Mouse (Mus musculus): ENCODE measurements around the gene Ephx4. TPM values are rescaled to one million over a fixed set of nuclear protein-coding genes. Genes with fewer than 3 reads are reported as not detected.

Ephx4 gene
- polyA plus RNA-seq, 1 experiment from 2014 or later, result 8.0 TPM

- Histone ChIP-seq H3K4me2 (ENCODE audit: low read length) (no peak overlapping the region), H3K9me3 (ENCODE audit: control insufficient read depth, low read length) (no peaks in the 10 kb centered on the region), H3K9ac (replicated peaks; ENCODE audit: low read depth, low read length) (no peak overlapping the region), H3K4me1 (replicated peaks; ENCODE audit: control insufficient read depth, insufficient read depth, low read length) (peaks cover 11% of the 10 kb centered on the region; the same call in 1 of the 2 replicates), H3K36me3 (ENCODE audit: control insufficient read depth, insufficient read depth) (no peaks in the 10 kb centered on the region), H3K27me3 (replicated peaks; ENCODE audit: control insufficient read depth, insufficient read depth, low read length) (no peaks in the 10 kb centered on the region), H3K4me3 (replicated peaks; ENCODE audit: low read length) (no peak overlapping the region), H3K27ac (ENCODE audit: low read length) (no peak overlapping the region)
- 83% methylated on average over 2 of the region's 2 CpGs for WGBS
- ATAC-seq, result no peak
These were observed 9.7 kb downstream of the Ephx4 start for GRCm38 (mm10) chr5:107412285-107412684.

GRCm38 (mm10) chr5:107415098-107415497 is 12.6 kb downstream of the Ephx4 start:
- H3K27ac ChIP-seq (ENCODE audit: low read length), result peak overlapping the region; percentile 65

GRCm38 (mm10) chr5:107421676-107422075 is 19.1 kb downstream of the Ephx4 start:
- 16% methylated on average over 1 of the region's 1 CpGs for WGBS
- H3K9ac ChIP-seq (replicated peaks; ENCODE audit: low read depth, low read length), result no peak overlapping the region
- no peak overlapping the region for H3K27ac ChIP-seq (ENCODE audit: low read length)
- no peaks in the 10 kb centered on the region for H3K9me3 ChIP-seq (ENCODE audit: control insufficient read depth, low read length)
- no peak for ATAC-seq
- no peaks in the 10 kb centered on the region for H3K27me3 ChIP-seq (replicated peaks; ENCODE audit: control insufficient read depth, insufficient read depth, low read length)
- no peaks in the 10 kb centered on the region for H3K4me1 ChIP-seq (replicated peaks; ENCODE audit: control insufficient read depth, insufficient read depth, low read length)
- H3K36me3 ChIP-seq (ENCODE audit: control insufficient read depth, insufficient read depth), result no peaks in the 10 kb centered on the region
- no peak overlapping the region for H3K4me2 ChIP-seq (ENCODE audit: low read length)
- no peak overlapping the region for H3K4me3 ChIP-seq (replicated peaks; ENCODE audit: low read length)

More at GRCm38 (mm10) chr5:107415098-107415497, 12.6 kb downstream of the Ephx4 start:
- ATAC-seq, result peak; percentile 63; the same call in 1 of the 2 replicates
- no peaks in the 10 kb centered on the region for H3K9me3 ChIP-seq (ENCODE audit: control insufficient read depth, low read length)
- no peaks in the 10 kb centered on the region for H3K27me3 ChIP-seq (replicated peaks; ENCODE audit: control insufficient read depth, insufficient read depth, low read length)
- 75% methylated on average over 2 of the region's 2 CpGs for WGBS
- H3K4me3 ChIP-seq (replicated peaks; ENCODE audit: low read length), result no peak overlapping the region
- no peak overlapping the region for H3K4me2 ChIP-seq (ENCODE audit: low read length)
- H3K4me1 ChIP-seq (replicated peaks; ENCODE audit: control insufficient read depth, insufficient read depth, low read length), result peaks cover 11% of the 10 kb centered on the region; the same call in 1 of the 2 replicates
- H3K36me3 ChIP-seq (ENCODE audit: control insufficient read depth, insufficient read depth), result no peaks in the 10 kb centered on the region
- H3K9ac ChIP-seq (replicated peaks; ENCODE audit: low read depth, low read length), result no peak overlapping the region

GRCm38 (mm10) chr5:107431249-107431648 is 28.7 kb downstream of the Ephx4 start, which contains the start of gene Lpcat2b:
Lpcat2b (plus strand) TSS chr5:107431549.
- H3K27me3 ChIP-seq (replicated peaks; ENCODE audit: control insufficient read depth, insufficient read depth, low read length), result no peaks in the 10 kb centered on the region; the same call in 1 of the 2 replicates
- no peak within 1 kb of the TSS for H3K9ac ChIP-seq (replicated peaks; ENCODE audit: low read depth, low read length)
- H3K36me3 ChIP-seq (ENCODE audit: control insufficient read depth, insufficient read depth), result no peaks in the 10 kb centered on the region
- 77% methylated on average over 3 of the region's 3 CpGs for WGBS
- H3K27ac ChIP-seq (ENCODE audit: low read length), result no peak within 1 kb of the TSS
- H3K4me3 ChIP-seq (replicated peaks; ENCODE audit: low read length), result no peak within 1 kb of the TSS
- no peak for ATAC-seq
- no peak within 1 kb of the TSS for H3K4me2 ChIP-seq (ENCODE audit: low read length)
- H3K9me3 ChIP-seq (ENCODE audit: control insufficient read depth, low read length), result no peaks in the 10 kb centered on the region
- H3K4me1 ChIP-seq (replicated peaks; ENCODE audit: control insufficient read depth, insufficient read depth, low read length), result no peaks in the 10 kb centered on the region

- ATAC-seq, result no peak
- Histone ChIP-seq H3K4me3 (replicated peaks; ENCODE audit: low read length) (no peak overlapping the region), H3K4me1 (replicated peaks; ENCODE audit: control insufficient read depth, insufficient read depth, low read length) (peaks cover 6% of the 10 kb centered on the region), H3K9me3 (ENCODE audit: control insufficient read depth, low read length) (no peaks in the 10 kb centered on the region), H3K9ac (replicated peaks; ENCODE audit: low read depth, low read length) (no peak overlapping the region), H3K4me2 (ENCODE audit: low read length) (no peak overlapping the region), H3K27me3 (replicated peaks; ENCODE audit: control insufficient read depth, insufficient read depth, low read length) (no peaks in the 10 kb centered on the region; the same call in 1 of the 2 replicates), H3K27ac (ENCODE audit: low read length) (no peak overlapping the region), H3K36me3 (ENCODE audit: control insufficient read depth, insufficient read depth) (no peaks in the 10 kb centered on the region)
- 74% methylated on average over 5 of the region's 5 CpGs for WGBS
These were observed 31.5 kb downstream of the Ephx4 start for GRCm38 (mm10) chr5:107434001-107434400.

- Histone ChIP-seq H3K4me1 (replicated peaks; ENCODE audit: control insufficient read depth, insufficient read depth, low read length) (peaks cover 6% of the 10 kb centered on the region), H3K4me2 (ENCODE audit: low read length) (no peak overlapping the region), H3K4me3 (replicated peaks; ENCODE audit: low read length) (no peak overlapping the region), H3K9ac (replicated peaks; ENCODE audit: low read depth, low read length) (no peak overlapping the region), H3K27me3 (replicated peaks; ENCODE audit: control insufficient read depth, insufficient read depth, low read length) (no peaks in the 10 kb centered on the region; the same call in 1 of the 2 replicates), H3K27ac (ENCODE audit: low read length) (no peak overlapping the region), H3K9me3 (ENCODE audit: control insufficient read depth, low read length) (no peaks in the 10 kb centered on the region), H3K36me3 (ENCODE audit: control insufficient read depth, insufficient read depth) (no peaks in the 10 kb centered on the region)
- ATAC-seq, result no peak
- 89% methylated on average over 6 of the region's 6 CpGs for WGBS
These were observed 33.6 kb downstream of the Ephx4 start for GRCm38 (mm10) chr5:107436185-107436584.

GRCm38 (mm10) chr5:107436587-107437209 is 34.2 kb downstream of the Ephx4 start:
- ATAC-seq, result no peak
- WGBS, result 86% methylated on average over 6 of the region's 6 CpGs

GRCm38 (mm10) chr5:107437464-107438281 is 35.1 kb downstream of the Ephx4 start, which contains the start of gene Btbd8:
Btbd8 (plus strand) TSS chr5:107437997.
- peak within 1 kb of the TSS; percentile 94 for H3K9ac ChIP-seq (replicated peaks; ENCODE audit: low read depth, low read length)
- H3K9me3 ChIP-seq (ENCODE audit: control insufficient read depth, low read length), result no peaks in the 10 kb centered on the region
- no peaks in the 10 kb centered on the region for H3K36me3 ChIP-seq (ENCODE audit: control insufficient read depth, insufficient read depth)
- H3K27me3 ChIP-seq (replicated peaks; ENCODE audit: control insufficient read depth, insufficient read depth, low read length), result no peaks in the 10 kb centered on the region; the same call in 1 of the 2 replicates
- under 1% methylated on average over 51 of the region's 51 CpGs for WGBS
- H3K4me1 ChIP-seq (replicated peaks; ENCODE audit: control insufficient read depth, insufficient read depth, low read length), result peaks cover 6% of the 10 kb centered on the region
- H3K4me2 ChIP-seq (ENCODE audit: low read length), result peak within 1 kb of the TSS; percentile 71
- peak; percentile 95 for ATAC-seq
- H3K4me3 ChIP-seq (replicated peaks; ENCODE audit: low read length), result peak within 1 kb of the TSS; percentile 76
- H3K27ac ChIP-seq (ENCODE audit: low read length), result peak within 1 kb of the TSS; percentile 88

More at GRCm38 (mm10) chr5:107436587-107437209, 34.2 kb downstream of the Ephx4 start:
- no peak overlapping the region for H3K9ac ChIP-seq (replicated peaks; ENCODE audit: low read depth, low read length)
- peaks cover 6% of the 10 kb centered on the region for H3K4me1 ChIP-seq (replicated peaks; ENCODE audit: control insufficient read depth, insufficient read depth, low read length)
- no peaks in the 10 kb centered on the region for H3K9me3 ChIP-seq (ENCODE audit: control insufficient read depth, low read length)
- H3K4me2 ChIP-seq (ENCODE audit: low read length), result no peak overlapping the region
- H3K27me3 ChIP-seq (replicated peaks; ENCODE audit: control insufficient read depth, insufficient read depth, low read length), result no peaks in the 10 kb centered on the region; the same call in 1 of the 2 replicates
- H3K36me3 ChIP-seq (ENCODE audit: control insufficient read depth, insufficient read depth), result no peaks in the 10 kb centered on the region
- H3K4me3 ChIP-seq (replicated peaks; ENCODE audit: low read length), result no peak overlapping the region
- no peak overlapping the region for H3K27ac ChIP-seq (ENCODE audit: low read length)

GRCm38 (mm10) chr5:107438353-107438752 is 35.8 kb downstream of the Ephx4 start:
- Histone ChIP-seq H3K4me2 (ENCODE audit: low read length) (peak overlapping the region; percentile 71), H3K4me1 (replicated peaks; ENCODE audit: control insufficient read depth, insufficient read depth, low read length) (peaks cover 6% of the 10 kb centered on the region), H3K27me3 (replicated peaks; ENCODE audit: control insufficient read depth, insufficient read depth, low read length) (no peaks in the 10 kb centered on the region; the same call in 1 of the 2 replicates), H3K9ac (replicated peaks; ENCODE audit: low read depth, low read length) (peak overlapping the region; percentile 94), H3K27ac (ENCODE audit: low read length) (peak overlapping the region; percentile 88), H3K4me3 (replicated peaks; ENCODE audit: low read length) (peak overlapping the region; percentile 76), H3K36me3 (ENCODE audit: control insufficient read depth, insufficient read depth) (no peaks in the 10 kb centered on the region), H3K9me3 (ENCODE audit: control insufficient read depth, low read length) (no peaks in the 10 kb centered on the region)
- peak; percentile 15 for ATAC-seq
- whole genome bisulfite sequencing, result 20% methylated on average over 7 of the region's 7 CpGs
